Mouse (Mus musculus): ENCODE data around the gene Pde4d. TPM values are rescaled to one million over a fixed set of nuclear protein-coding genes. Genes with fewer than 3 reads are reported as not detected.

The Pde4d gene
- polyA plus RNA-seq, 1 experiment from 2014 or later = 19.0 TPM

DNA sequence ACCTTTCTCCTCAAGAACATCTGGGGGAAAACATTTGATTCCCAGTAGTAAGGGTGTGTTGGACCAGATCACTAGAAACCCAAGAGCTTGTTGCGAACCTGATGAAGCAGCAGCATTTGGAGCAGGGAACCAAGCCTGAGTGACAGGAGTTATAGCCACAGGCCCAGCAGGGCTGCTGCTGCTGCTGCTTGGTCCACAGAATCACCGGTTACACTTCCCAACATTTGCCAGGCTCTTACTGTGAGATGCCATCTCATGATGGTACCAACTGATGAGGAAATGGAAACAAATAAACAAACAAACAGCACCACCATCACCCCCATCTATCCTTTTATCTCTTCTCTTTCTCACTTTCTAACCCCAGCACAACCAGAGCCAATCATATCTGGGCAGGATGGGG, 979.8 kb downstream of the Pde4d start:
- no peaks in the 10 kb centered on the region for H3K4me1 ChIP-seq (replicated peaks; ENCODE audit: control insufficient read depth, insufficient read depth, low read length)
- no peak overlapping the region for H3K9ac ChIP-seq (ENCODE audit: low read depth, low read length)
- WGBS = 86% methylated on average over 2 of the region's 2 CpGs
- no peak overlapping the region for H3K4me3 ChIP-seq (ENCODE audit: low read depth, low read length)
- H3K27ac ChIP-seq (ENCODE audit: low read depth, low read length) = no peak overlapping the region
- ATAC-seq (replicated peaks; ENCODE audit: low FRiP score) (no peak), DNase-seq (ENCODE audit: low spot score) (no peak)
- H3K9me3 ChIP-seq (ENCODE audit: control insufficient read depth, low read length) = no peaks in the 10 kb centered on the region
- no peaks in the 10 kb centered on the region for H3K36me3 ChIP-seq (ENCODE audit: control insufficient read depth, insufficient read depth, low read length)
- H3K4me2 ChIP-seq = no peak overlapping the region
- no peaks in the 10 kb centered on the region for H3K27me3 ChIP-seq (replicated peaks; ENCODE audit: control insufficient read depth, insufficient read depth, low read length)

DNA sequence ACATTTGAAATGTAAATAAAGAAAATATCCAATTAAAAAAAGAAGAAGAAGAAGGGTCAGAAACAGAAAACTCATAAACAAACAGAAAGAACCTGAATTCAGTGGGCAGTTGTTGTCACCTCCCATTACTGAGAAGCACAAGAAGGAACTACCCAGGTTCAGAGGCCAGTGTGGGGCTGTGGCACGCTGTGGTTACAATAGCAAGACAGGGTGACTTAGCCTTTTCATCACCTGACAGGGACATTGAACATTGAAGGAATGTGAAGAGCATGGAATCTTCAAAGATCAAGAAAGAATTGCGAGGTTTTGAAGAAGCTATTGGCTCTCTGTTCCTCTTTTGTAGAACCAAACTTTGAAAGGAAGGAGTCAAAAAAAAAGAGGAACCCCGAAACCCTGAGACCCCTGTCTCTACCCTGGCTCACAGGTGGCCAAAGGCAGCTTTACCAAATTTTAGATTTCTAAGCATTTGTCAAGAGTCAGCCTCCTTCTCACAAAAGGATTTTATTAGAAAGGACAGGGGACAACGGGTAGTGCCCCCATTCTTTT, 987.6 kb downstream of the Pde4d start:
- no peak overlapping the region for H3K9ac ChIP-seq (ENCODE audit: low read depth, low read length)
- H3K27ac ChIP-seq (ENCODE audit: low read depth, low read length) = no peak overlapping the region
- no peak overlapping the region for H3K4me2 ChIP-seq
- no peaks in the 10 kb centered on the region for H3K4me1 ChIP-seq (replicated peaks; ENCODE audit: control insufficient read depth, insufficient read depth, low read length)
- ATAC-seq (replicated peaks; ENCODE audit: low FRiP score) = no peak
- no peaks in the 10 kb centered on the region for H3K27me3 ChIP-seq (replicated peaks; ENCODE audit: control insufficient read depth, insufficient read depth, low read length)
- no peaks in the 10 kb centered on the region for H3K9me3 ChIP-seq (ENCODE audit: control insufficient read depth, low read length)
- 49% methylated on average over 4 of the region's 4 CpGs for WGBS
- H3K36me3 ChIP-seq (ENCODE audit: control insufficient read depth, insufficient read depth, low read length) = no peaks in the 10 kb centered on the region
- no peak for DNase-seq (ENCODE audit: low spot score)
- no peak overlapping the region for H3K4me3 ChIP-seq (ENCODE audit: low read depth, low read length)

DNA sequence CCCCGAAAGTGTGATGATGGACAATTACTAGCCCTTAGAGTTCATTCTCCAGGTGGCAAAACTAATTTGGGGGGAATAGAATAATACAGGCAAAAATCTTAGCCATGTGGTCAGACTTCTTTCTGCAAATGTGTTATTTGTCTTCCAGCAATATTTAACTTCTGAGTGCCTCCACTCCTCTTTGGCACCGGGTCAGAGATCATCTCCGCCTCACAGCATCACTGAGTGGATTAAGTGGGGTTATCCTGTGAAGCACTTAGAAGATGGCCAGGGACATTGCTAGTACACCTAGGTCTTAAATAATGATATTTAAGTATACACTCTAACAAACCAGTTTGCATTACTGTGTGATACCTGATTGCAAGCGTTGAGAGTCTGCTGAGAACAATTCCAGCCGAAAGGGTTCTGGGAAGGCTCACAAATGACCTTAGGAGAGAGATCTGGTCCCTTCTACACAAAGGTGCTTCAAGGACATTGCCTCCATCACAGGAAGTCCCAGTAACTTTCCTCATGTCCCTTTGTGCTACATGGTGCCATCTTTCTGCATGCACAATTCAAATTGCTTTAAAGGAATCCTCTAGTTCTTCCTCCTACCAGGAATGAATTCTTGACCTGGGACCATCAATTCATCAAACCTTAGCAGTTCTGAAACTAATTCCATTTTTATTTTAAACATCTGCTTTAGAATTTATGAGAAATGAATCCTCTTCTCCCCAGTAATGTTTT, 989.9 kb downstream of the Pde4d start:
- no peak overlapping the region for H3K9ac ChIP-seq (ENCODE audit: low read depth, low read length)
- no peak overlapping the region for H3K27ac ChIP-seq (ENCODE audit: low read depth, low read length)
- peak overlapping the region; percentile 75 for H3K4me2 ChIP-seq
- no peak for DNase-seq (ENCODE audit: low spot score)
- ATAC-seq (replicated peaks; ENCODE audit: low FRiP score) = no peak
- no peaks in the 10 kb centered on the region for H3K27me3 ChIP-seq (replicated peaks; ENCODE audit: control insufficient read depth, insufficient read depth, low read length)
- no peaks in the 10 kb centered on the region for H3K9me3 ChIP-seq (ENCODE audit: control insufficient read depth, low read length)
- H3K4me3 ChIP-seq (ENCODE audit: low read depth, low read length) = no peak overlapping the region; the same call in 1 of the 2 replicates
- no peaks in the 10 kb centered on the region for H3K36me3 ChIP-seq (ENCODE audit: control insufficient read depth, insufficient read depth, low read length)
- WGBS = 79% methylated on average over 5 of the region's 5 CpGs
- H3K4me1 ChIP-seq (replicated peaks; ENCODE audit: control insufficient read depth, insufficient read depth, low read length) = no peaks in the 10 kb centered on the region

DNA sequence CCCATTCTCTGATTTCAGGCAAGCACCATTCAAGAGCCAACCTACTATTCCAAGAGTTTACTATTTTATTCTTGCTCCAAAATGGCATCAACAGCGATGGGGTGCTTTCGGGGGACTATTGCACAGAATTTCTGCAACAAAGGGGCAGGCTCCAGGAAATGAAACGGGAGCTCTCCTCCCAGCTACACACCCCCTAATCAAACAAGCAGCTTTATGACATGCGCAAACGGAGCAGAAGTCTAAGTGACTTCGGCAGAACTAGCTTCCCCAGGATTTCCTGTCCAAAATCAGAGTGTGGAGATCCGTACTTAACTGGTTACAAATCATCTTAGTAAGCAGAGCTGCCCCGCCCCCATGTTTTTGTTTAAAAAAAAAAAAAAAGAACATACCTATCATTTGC, 990.6 kb downstream of the Pde4d start:
- Histone ChIP-seq H3K27ac (ENCODE audit: low read depth, low read length) (peak overlapping the region; percentile 0; the same call in 1 of the 2 replicates), H3K9me3 (ENCODE audit: control insufficient read depth, low read length) (no peaks in the 10 kb centered on the region), H3K27me3 (replicated peaks; ENCODE audit: control insufficient read depth, insufficient read depth, low read length) (no peaks in the 10 kb centered on the region), H3K4me1 (replicated peaks; ENCODE audit: control insufficient read depth, insufficient read depth, low read length) (no peaks in the 10 kb centered on the region), H3K36me3 (ENCODE audit: control insufficient read depth, insufficient read depth, low read length) (no peaks in the 10 kb centered on the region), H3K9ac (ENCODE audit: low read depth, low read length) (no peak overlapping the region), H3K4me2 (peak overlapping the region; percentile 75), H3K4me3 (ENCODE audit: low read depth, low read length) (peak overlapping the region; percentile 49)
- WGBS = 4% methylated on average over 8 of the region's 8 CpGs
- ATAC-seq (replicated peaks; ENCODE audit: low FRiP score) (peak; percentile 49; the same call in 1 of the 2 replicates), DNase-seq (ENCODE audit: low spot score) (peak; percentile 32)

DNA sequence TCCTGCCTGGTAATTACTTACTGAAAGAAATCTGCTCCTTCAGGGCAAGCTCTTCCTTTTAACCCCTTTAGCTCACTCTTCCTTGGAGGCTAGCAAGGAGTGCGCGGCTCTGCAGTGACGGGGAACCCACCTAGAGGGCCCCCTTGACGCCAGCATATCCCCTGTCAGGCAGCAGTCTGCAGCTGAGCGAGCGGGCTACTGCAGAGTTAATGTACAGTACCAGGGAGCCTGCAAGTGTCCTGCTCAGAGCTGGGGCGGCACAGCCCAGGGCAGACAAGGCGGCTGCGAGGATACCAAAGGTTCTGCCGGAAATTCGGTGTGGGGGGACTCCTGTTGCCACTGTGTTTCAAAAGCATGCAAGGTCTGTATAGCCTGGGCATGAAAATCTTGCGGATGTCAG, 991.1 kb downstream of the Pde4d start:
- H3K4me2 ChIP-seq = peak overlapping the region; percentile 75
- no peak overlapping the region for H3K9ac ChIP-seq (ENCODE audit: low read depth, low read length)
- peak; percentile 68 for DNase-seq (ENCODE audit: low spot score)
- peak overlapping the region; percentile 0; the same call in 1 of the 2 replicates for H3K27ac ChIP-seq (ENCODE audit: low read depth, low read length)
- H3K36me3 ChIP-seq (ENCODE audit: control insufficient read depth, insufficient read depth, low read length) = no peaks in the 10 kb centered on the region
- H3K4me1 ChIP-seq (replicated peaks; ENCODE audit: control insufficient read depth, insufficient read depth, low read length) = no peaks in the 10 kb centered on the region
- H3K27me3 ChIP-seq (replicated peaks; ENCODE audit: control insufficient read depth, insufficient read depth, low read length) = no peaks in the 10 kb centered on the region
- H3K9me3 ChIP-seq (ENCODE audit: control insufficient read depth, low read length) = no peaks in the 10 kb centered on the region
- peak; percentile 86 for ATAC-seq (replicated peaks; ENCODE audit: low FRiP score)
- WGBS = 2% methylated on average over 12 of the region's 12 CpGs
- peak overlapping the region; percentile 49 for H3K4me3 ChIP-seq (ENCODE audit: low read depth, low read length)

DNA sequence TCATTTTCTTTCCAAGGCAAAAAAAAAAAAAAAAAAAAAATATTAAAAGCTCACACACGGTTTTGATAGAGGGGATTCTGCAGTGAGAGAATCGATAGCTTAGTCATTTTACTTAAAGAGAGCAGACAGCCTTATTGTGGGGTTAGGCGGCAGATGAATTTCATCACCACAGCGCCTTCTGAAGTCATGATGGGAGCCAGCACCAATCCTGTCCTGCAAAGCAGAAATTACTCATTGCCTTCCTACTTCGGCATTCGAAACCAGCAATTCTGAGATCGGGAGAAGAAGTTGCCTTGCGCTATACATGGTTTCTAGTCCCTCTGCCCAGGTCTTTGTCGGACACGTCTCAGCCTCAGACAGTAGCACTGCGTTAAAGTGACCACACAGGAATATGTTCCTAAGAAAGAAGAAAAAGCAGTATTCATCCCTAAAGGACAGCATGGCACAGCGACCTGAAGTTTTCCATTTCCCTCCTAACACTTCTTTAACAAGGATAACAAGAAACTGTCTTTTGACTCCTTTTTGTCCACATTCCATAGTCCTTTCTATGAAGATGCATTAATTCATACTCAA, 991.7 kb downstream of the Pde4d start:
- no peak for DNase-seq (ENCODE audit: low spot score)
- H3K9ac ChIP-seq (ENCODE audit: low read depth, low read length) = no peak overlapping the region
- H3K27me3 ChIP-seq (replicated peaks; ENCODE audit: control insufficient read depth, insufficient read depth, low read length) = no peaks in the 10 kb centered on the region

DNA sequence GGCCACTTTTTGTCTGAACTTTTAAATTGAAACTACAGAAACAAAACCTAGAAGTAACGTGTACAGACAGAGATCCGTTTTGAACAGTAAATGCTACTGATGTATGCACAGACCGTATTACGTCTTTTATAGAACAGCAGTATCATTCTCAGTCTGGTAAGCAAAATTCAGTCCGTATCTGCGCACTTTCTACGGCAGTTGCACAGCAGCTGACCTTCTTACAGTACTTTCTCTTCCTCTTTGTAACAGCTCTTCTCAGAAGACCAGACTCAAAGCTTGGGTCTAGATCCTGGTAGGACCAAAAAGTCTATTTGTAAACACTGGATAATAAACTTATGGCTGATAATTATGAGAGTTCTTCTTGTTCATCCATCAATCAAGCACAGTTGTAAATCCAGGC, 996.4 kb downstream of the Pde4d start:
- H3K36me3 ChIP-seq (ENCODE audit: control insufficient read depth, insufficient read depth, low read length) = no peaks in the 10 kb centered on the region
- H3K9me3 ChIP-seq (ENCODE audit: control insufficient read depth, low read length) = no peaks in the 10 kb centered on the region
- 85% methylated on average over 7 of the region's 7 CpGs for WGBS
- no peaks in the 10 kb centered on the region for H3K4me1 ChIP-seq (replicated peaks; ENCODE audit: control insufficient read depth, insufficient read depth, low read length)
- DNase-seq (ENCODE audit: low spot score) (no peak), ATAC-seq (replicated peaks; ENCODE audit: low FRiP score) (no peak)
- H3K4me2 ChIP-seq = no peak overlapping the region
- H3K27me3 ChIP-seq (replicated peaks; ENCODE audit: control insufficient read depth, insufficient read depth, low read length) = no peaks in the 10 kb centered on the region
- no peak overlapping the region for H3K9ac ChIP-seq (ENCODE audit: low read depth, low read length)
- H3K4me3 ChIP-seq (ENCODE audit: low read depth, low read length) = no peak overlapping the region
- H3K27ac ChIP-seq (ENCODE audit: low read depth, low read length) = no peak overlapping the region

More for the DNA sequence above, 991.7 kb downstream of the Pde4d start:
- Histone ChIP-seq H3K4me1 (replicated peaks; ENCODE audit: control insufficient read depth, insufficient read depth, low read length) (no peaks in the 10 kb centered on the region), H3K27ac (ENCODE audit: low read depth, low read length) (no peak overlapping the region), H3K36me3 (ENCODE audit: control insufficient read depth, insufficient read depth, low read length) (no peaks in the 10 kb centered on the region), H3K4me3 (ENCODE audit: low read depth, low read length) (peak overlapping the region; percentile 49), H3K4me2 (peak overlapping the region; percentile 75), H3K9me3 (ENCODE audit: control insufficient read depth, low read length) (no peaks in the 10 kb centered on the region)
- ATAC-seq (replicated peaks; ENCODE audit: low FRiP score) = no peak
- WGBS = 60% methylated on average over 12 of the region's 12 CpGs

DNA sequence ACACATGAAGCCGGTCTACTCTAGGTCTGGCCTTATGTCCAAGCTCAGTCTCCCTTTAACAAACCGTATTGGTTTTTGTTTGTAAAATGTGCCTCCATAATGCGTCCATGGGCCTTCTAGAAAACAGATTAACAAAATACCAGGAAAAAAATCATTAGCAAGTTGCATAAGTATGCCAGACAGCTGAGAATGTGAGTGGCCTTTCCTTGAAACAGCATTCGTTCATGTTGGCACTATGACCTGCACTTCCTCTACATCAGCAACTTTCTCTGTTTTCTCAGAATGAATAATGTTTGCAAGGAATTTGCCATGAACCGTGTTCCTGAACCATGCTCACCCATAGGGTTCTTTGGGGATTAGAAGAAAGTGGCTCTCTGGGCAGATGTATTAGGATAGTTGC, 998.4 kb downstream of the Pde4d start:
- no peak overlapping the region for H3K27ac ChIP-seq (ENCODE audit: low read depth, low read length)
- no peaks in the 10 kb centered on the region for H3K9me3 ChIP-seq (ENCODE audit: control insufficient read depth, low read length)
- no peaks in the 10 kb centered on the region for H3K36me3 ChIP-seq (ENCODE audit: control insufficient read depth, insufficient read depth, low read length)
- H3K27me3 ChIP-seq (replicated peaks; ENCODE audit: control insufficient read depth, insufficient read depth, low read length) = no peaks in the 10 kb centered on the region
- ATAC-seq (replicated peaks; ENCODE audit: low FRiP score) (no peak), DNase-seq (ENCODE audit: low spot score) (no peak)
- H3K9ac ChIP-seq (ENCODE audit: low read depth, low read length) = no peak overlapping the region
- 72% methylated on average over 5 of the region's 5 CpGs for WGBS
- no peaks in the 10 kb centered on the region for H3K4me1 ChIP-seq (replicated peaks; ENCODE audit: control insufficient read depth, insufficient read depth, low read length)
- H3K4me2 ChIP-seq = no peak overlapping the region
- no peak overlapping the region for H3K4me3 ChIP-seq (ENCODE audit: low read depth, low read length)

DNA sequence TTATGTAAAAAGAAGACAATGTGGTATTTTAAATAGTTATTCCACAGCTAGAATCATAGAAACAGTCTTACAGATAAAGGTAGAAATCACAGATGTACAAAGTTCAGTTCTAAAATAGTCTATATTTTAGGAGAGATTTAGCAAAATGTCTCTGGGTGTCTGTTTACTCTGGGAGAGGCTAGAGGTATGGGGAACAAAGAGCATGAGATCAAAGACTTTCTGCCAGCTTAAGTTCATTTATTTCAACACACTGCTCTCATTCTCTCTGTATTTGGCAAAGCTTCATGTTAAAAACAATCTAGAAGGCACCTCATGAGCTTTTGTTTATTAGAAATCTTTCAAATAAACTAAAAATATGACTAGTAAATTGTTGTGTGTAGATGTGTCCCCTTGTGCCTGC, 1024.6 kb downstream of the Pde4d start:
- Histone ChIP-seq H3K27me3 (replicated peaks; ENCODE audit: control insufficient read depth, insufficient read depth, low read length) (no peaks in the 10 kb centered on the region), H3K4me2 (no peak overlapping the region), H3K27ac (ENCODE audit: low read depth, low read length) (no peak overlapping the region), H3K9ac (ENCODE audit: low read depth, low read length) (no peak overlapping the region), H3K36me3 (ENCODE audit: control insufficient read depth, insufficient read depth, low read length) (no peaks in the 10 kb centered on the region), H3K4me3 (ENCODE audit: low read depth, low read length) (no peak overlapping the region), H3K9me3 (ENCODE audit: control insufficient read depth, low read length) (no peaks in the 10 kb centered on the region), H3K4me1 (replicated peaks; ENCODE audit: control insufficient read depth, insufficient read depth, low read length) (no peaks in the 10 kb centered on the region)
- ATAC-seq (replicated peaks; ENCODE audit: low FRiP score) (no peak), DNase-seq (ENCODE audit: low spot score) (no peak)
